Mouse (Mus musculus): ENCODE measurements around the gene Sirt1.

- TF ChIP-seq CTCF (IDR thresholded peaks at IDR 0.05; ENCODE audit: extremely low read depth, insufficient read depth, low read length) (no peak), POLR2A (IDR thresholded peaks at IDR 0.05; ENCODE audit: extremely low read depth, insufficient read depth, low read length) (no peak)
These were observed 98.7 kb downstream of the Sirt1 start for GRCm38 (mm10) chr10:63282846-63283245.

Data from cortical plate, adult 2 months (tissue).